Mouse (Mus musculus) spleen, adult 2 months (tissue): ENCODE data around the gene Myod1.

Experiments used
- CTCF ChIP-seq: fragments of 200-500 bp; IDR thresholded peaks from 2 replicates; pipeline ENCODE4 v1.5.1; 2011; ENCODE audit warnings: mild to moderate bottlenecking, inconsistent platforms; ENCODE audit not compliant: insufficient read depth, insufficient read length, insufficient replicate concordance; ENCODE audit errors: extremely low read depth
- POLR2A ChIP-seq: fragments of 200-500 bp; IDR thresholded peaks from 2 replicates; pipeline ENCODE4 v1.6.1; 2011; ENCODE audit warnings: low read depth, low read length, inconsistent platforms

DNA sequence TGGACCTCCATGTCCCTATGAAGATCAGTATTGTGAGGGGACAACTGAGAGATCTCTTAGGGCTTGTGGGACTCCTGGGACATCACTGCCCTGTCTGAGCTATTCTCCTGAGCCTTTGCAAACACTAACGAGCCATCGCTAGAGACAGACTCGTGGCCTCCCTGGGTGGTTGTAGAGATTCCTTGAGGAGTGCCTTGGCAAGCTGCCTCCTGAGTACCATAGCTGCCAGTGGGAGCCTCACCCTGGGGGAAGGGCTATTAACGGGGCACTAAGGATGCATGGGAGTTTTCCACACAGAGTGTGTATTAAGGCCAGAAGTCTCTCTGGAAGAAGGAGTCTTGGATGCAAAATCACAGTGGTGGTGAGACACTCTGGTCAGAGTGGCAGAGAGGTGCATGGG lies 48.7 kb downstream of the Myod1 start:
- TF ChIP-seq CTCF, result no peak
- no peak for TF ChIP-seq POLR2A
